In genomic region chr15:88618008-88618773, GRCm38 (mm10) we compare ENCODE assay signal across 10 mouse cellular contexts. TPM values are rescaled to one million over a fixed set of nuclear protein-coding genes. Genes with fewer than 3 reads are reported as not detected.
DNase-seq lines count a peak whose midpoint lies in the region; ATAC-seq and TF ChIP-seq lines count a peak whose summit lies in the region.
"Had no signal": no experiment of that assay in that cellular context is flagged by ENCODE, and none has a peak within 500 bp of the region (broad histone marks: within the 10 kb centered on the region; RNA-seq: fewer than 3 reads in every experiment).

No protein-coding gene starts in this region.

- no peaks in the 10 kb centered on the region for H3K4me1 ChIP-seq in heart, postnatal 0 days (ENCODE audit: control insufficient read depth, insufficient read depth)
- peaks cover 8% of the 10 kb centered on the region; the same call in 1 of the 2 replicates for H3K4me1 ChIP-seq in heart, embryonic 10.5 days
- no peaks in the 10 kb centered on the region for H3K4me1 ChIP-seq in ES-Bruce4 (ENCODE audit: control insufficient read depth, insufficient read depth, low read length)
- H3K4me1 ChIP-seq in limb, embryonic 14.5 days (ENCODE audit: control insufficient read depth, insufficient read depth, low read length) = no peaks in the 10 kb centered on the region

- no peak for TF ChIP-seq POLR2A in ES-Bruce4 (IDR thresholded peaks at IDR 0.05; ENCODE audit: insufficient read depth, low read length)
- TF ChIP-seq POLR2A in limb, embryonic 14.5 days (IDR thresholded peaks at IDR 0.05; ENCODE audit: borderline replicate concordance, extremely low read depth, insufficient read depth, insufficient read length) = no peak

- H3K4me3 ChIP-seq in heart, postnatal 0 days (ENCODE audit: low read depth, low read length) = no peak overlapping the region
- no peak overlapping the region for H3K4me3 ChIP-seq in heart, embryonic 10.5 days
- H3K4me3 ChIP-seq in ES-Bruce4 (ENCODE audit: low read depth, low read length) = no peak overlapping the region
- no peak overlapping the region for H3K4me3 ChIP-seq in limb, embryonic 14.5 days (replicated peaks; ENCODE audit: low read length)

- no peak overlapping the region for H3K9ac ChIP-seq in heart, postnatal 0 days (replicated peaks; ENCODE audit: low read depth, low read length)
- H3K9ac ChIP-seq in ES-Bruce4 (ENCODE audit: low read depth, poor library complexity, severe bottlenecking) = no peak overlapping the region
- no peak overlapping the region for H3K9ac ChIP-seq in limb, embryonic 14.5 days (ENCODE audit: low read depth, low read length, severe bottlenecking)

- no peak overlapping the region for H3K27ac ChIP-seq in heart, postnatal 0 days (ENCODE audit: low read depth)
- no peak overlapping the region for H3K27ac ChIP-seq in heart, embryonic 10.5 days
- H3K27ac ChIP-seq in ES-Bruce4 (ENCODE audit: insufficient read depth, low read length) = no peak overlapping the region
- no peak overlapping the region for H3K27ac ChIP-seq in limb, embryonic 14.5 days (replicated peaks; ENCODE audit: low read depth, low read length)
- H3K27ac ChIP-seq: macrophage had no signal

- 66% methylated on average over 17 of the region's 17 CpGs for WGBS in heart, postnatal 0 days
- WGBS in heart, embryonic 10.5 days = 71% methylated on average over 17 of the region's 17 CpGs
- WGBS in limb, embryonic 14.5 days = 35% methylated on average over 17 of the region's 17 CpGs

- H3K27me3 ChIP-seq in heart, postnatal 0 days (ENCODE audit: control insufficient read depth, insufficient read depth, low read length) = no peaks in the 10 kb centered on the region
- H3K27me3 ChIP-seq in heart, embryonic 10.5 days (ENCODE audit: insufficient read depth, poor library complexity, severe bottlenecking) = no peaks in the 10 kb centered on the region
- no peaks in the 10 kb centered on the region for H3K27me3 ChIP-seq in ES-Bruce4 (ENCODE audit: control insufficient read depth, insufficient read depth, low read length, poor library complexity, severe bottlenecking)
- H3K27me3 ChIP-seq in limb, embryonic 14.5 days (ENCODE audit: control insufficient read depth, insufficient read depth, low read length) = no peaks in the 10 kb centered on the region

- no peaks in the 10 kb centered on the region for H3K9me3 ChIP-seq in heart, postnatal 0 days (replicated peaks; ENCODE audit: control insufficient read depth, low read length)
- H3K9me3 ChIP-seq in heart, embryonic 10.5 days = no peaks in the 10 kb centered on the region
- no peaks in the 10 kb centered on the region for H3K9me3 ChIP-seq in ES-Bruce4 (replicated peaks; ENCODE audit: control insufficient read depth, insufficient read depth, low read length, poor library complexity, severe bottlenecking)
- H3K9me3 ChIP-seq in limb, embryonic 14.5 days (ENCODE audit: control insufficient read depth, low read length) = no peaks in the 10 kb centered on the region

- ATAC-seq in heart, postnatal 0 days (ENCODE audit: insufficient read depth, low read depth) = no peak
- no peak for ATAC-seq in limb, embryonic 14.5 days (ENCODE audit: low FRiP score, low read depth)
- ATAC-seq in CD4-positive, CD25-positive, alpha-beta regulatory T cell, adult 4 months = no peak

- H3K4me2 ChIP-seq in heart, postnatal 0 days (ENCODE audit: low read depth, low read length) = no peak overlapping the region
- no peak overlapping the region for H3K4me2 ChIP-seq in limb, embryonic 14.5 days (replicated peaks; ENCODE audit: low read depth, low read length, severe bottlenecking)

- no peak for DNase-seq in heart, postnatal 0 days (ENCODE audit: low spot score)
- DNase-seq in heart, embryonic 10.5 days (ENCODE audit: low spot score) = no peak
- DNase-seq in cerebellum, adult 9-10 months = peak; percentile 95
- DNase-seq in frontal cortex, postnatal 36 days (ENCODE audit: low spot score in 2 of 2) = peak; percentile 30 to 32
- peak; percentile 17 for DNase-seq in limb, embryonic 14.5 days (ENCODE audit: low spot score)
- no peak for DNase-seq in B cell, adult 2 months

- TF ChIP-seq CTCF in heart, postnatal 0 days (IDR thresholded peaks at IDR 0.05; ENCODE audit: low read depth) = peak; percentile 24; the same call in 1 of the 2 replicates
- TF ChIP-seq CTCF in ES-Bruce4 (IDR thresholded peaks at IDR 0.05; ENCODE audit: low read depth, low read length) = peak; percentile 73

- H3K36me3 ChIP-seq in heart, postnatal 0 days (replicated peaks; ENCODE audit: control insufficient read depth, insufficient read depth, low read length) = no peaks in the 10 kb centered on the region
- H3K36me3 ChIP-seq in heart, embryonic 10.5 days = no peaks in the 10 kb centered on the region
- H3K36me3 ChIP-seq in ES-Bruce4 (ENCODE audit: control insufficient read depth, insufficient read depth, low read length, poor library complexity, severe bottlenecking) = no peaks in the 10 kb centered on the region
- H3K36me3 ChIP-seq in limb, embryonic 14.5 days (ENCODE audit: control insufficient read depth, insufficient read depth, low read length) = no peaks in the 10 kb centered on the region

- no peak for TF ChIP-seq EP300 in heart, postnatal 0 days (IDR thresholded peaks at IDR 0.05; ENCODE audit: low read depth)
- TF ChIP-seq EP300 in ES-Bruce4 (IDR thresholded peaks at IDR 0.05; ENCODE audit: insufficient read depth, low read depth, low read length) = no peak

RNA-seq across cellular contexts. Expression of gene Zdhhc25, which starts 18.1 kb away (rescaled TPM):
- not detected in 2 replicates for total RNA-seq in heart, postnatal 0 days (2014; rRNA removed; ENCODE audit: low replicate concordance)
- not detected in 2 replicates for polyA plus RNA-seq in heart, postnatal 0 days (2015; fragmentation: Nextera tagmentation; extraction: Ambion mirVana)
- polyA plus RNA-seq in heart, embryonic 10.5 days (2016; fragmentation: Nextera tagmentation; extraction: Ambion mirVana) = not detected in 2 replicates
- polyA plus RNA-seq in ES-Bruce4 (2011; ENCODE audit: insufficient read depth, insufficient read length, low read depth, missing spikeins) = not detected in 2 replicates
- not detected in 2 replicates for polyA plus RNA-seq in limb, embryonic 14.5 days (2012; rRNA removed)
- polyA plus RNA-seq in limb, embryonic 14.5 days (2014; fragmentation: Nextera tagmentation; extraction: Ambion mirVana) = not detected in 2 replicates
- not detected for polyA plus RNA-seq in CD4-positive, CD25-positive, alpha-beta regulatory T cell, adult 4 months (2017; shearing (Covaris generic))
- total RNA-seq: ES-E14 had no signal
- polyA plus RNA-seq: macrophage had no signal

Comparison
In these comparisons a context has a peak if more than half of its experiments do, and no peak if none do; other contexts are left out.
1. DNase-seq: peak in cerebellum, adult 9-10 months (single experiment), frontal cortex, postnatal 36 days (2 of 2) and limb, embryonic 14.5 days (single experiment); none in heart, postnatal 0 days (single experiment), heart, embryonic 10.5 days (single experiment) and B cell, adult 2 months (0 of 2).